22 mouse cellular contexts compared by ENCODE assay signal in genomic region chr1:69656047-69656782, GRCm38 (mm10). TPM values are rescaled to one million over a fixed set of nuclear protein-coding genes. Genes with fewer than 3 reads are reported as not detected.
DNase-seq lines count a peak whose midpoint lies in the region; ATAC-seq and TF ChIP-seq lines count a peak whose summit lies in the region.
"Had no signal": no experiment of that assay in that cellular context is flagged by ENCODE, and none has a peak within 500 bp of the region (broad histone marks: within the 10 kb centered on the region; RNA-seq: fewer than 3 reads in every experiment).

No protein-coding gene starts in this region.

- H3K4me1 ChIP-seq in megakaryocyte, embryonic 14.5 days, result peaks cover 66% of the 10 kb centered on the region
- 0 out of 2 replicates have a peak, but pooled peaks cover 3% of the 10 kb centered on the region for H3K4me1 ChIP-seq in intestine, embryonic 15.5 days (replicated peaks)
- H3K4me1 ChIP-seq in liver, postnatal 0 days (ENCODE audit: insufficient read depth), result no peaks in the 10 kb centered on the region; the same call in 1 of the 2 replicates
- H3K4me1 ChIP-seq in kidney, adult 2 months (ENCODE audit: control insufficient read depth, insufficient read depth, low read length), result no peaks in the 10 kb centered on the region
- H3K4me1 ChIP-seq: embryonic facial prominence, embryonic 15.5 days had no signal

- H3K27ac ChIP-seq in gastrocnemius, adult 2 months, result peak overlapping the region; percentile 83
- H3K27ac ChIP-seq in intestine, embryonic 15.5 days, result no peak overlapping the region
- H3K27ac ChIP-seq in liver, postnatal 0 days (ENCODE audit: low read depth), result no peak overlapping the region
- H3K27ac ChIP-seq in kidney, adult 2 months (ENCODE audit: insufficient read depth, low read depth, low read length), result no peak overlapping the region
- H3K27ac ChIP-seq: embryonic facial prominence, embryonic 10.5 days; embryonic facial prominence, embryonic 15.5 days; forebrain, embryonic 12.5 days; heart, embryonic 15.5 days; hindbrain, embryonic 12.5 days; kidney, postnatal 0 days; midbrain, embryonic 12.5 days; neural tube, embryonic 15.5 days had no signal

- H3K27me3 ChIP-seq in megakaryocyte, embryonic 14.5 days (replicated peaks), result no peaks in the 10 kb centered on the region
- H3K27me3 ChIP-seq in intestine, embryonic 15.5 days (replicated peaks), result no peaks in the 10 kb centered on the region
- no peaks in the 10 kb centered on the region for H3K27me3 ChIP-seq in liver, postnatal 0 days (ENCODE audit: insufficient read depth, low read length)
- H3K27me3 ChIP-seq in kidney, adult 2 months (replicated peaks; ENCODE audit: control insufficient read depth, insufficient read depth, low read length), result no peaks in the 10 kb centered on the region
- H3K27me3 ChIP-seq: embryonic facial prominence, embryonic 15.5 days; forebrain, embryonic 12.5 days; heart, embryonic 15.5 days; hindbrain, embryonic 12.5 days; midbrain, embryonic 12.5 days; neural tube, embryonic 15.5 days; Patski had no signal

- no peaks in the 10 kb centered on the region for H3K9me3 ChIP-seq in megakaryocyte, embryonic 14.5 days
- no peaks in the 10 kb centered on the region for H3K9me3 ChIP-seq in intestine, embryonic 15.5 days
- H3K9me3 ChIP-seq in liver, postnatal 0 days (ENCODE audit: low read length), result no peaks in the 10 kb centered on the region
- H3K9me3 ChIP-seq: embryonic facial prominence, embryonic 10.5 days; embryonic facial prominence, embryonic 15.5 days; forebrain, embryonic 12.5 days; heart, embryonic 15.5 days; hindbrain, embryonic 12.5 days; midbrain, embryonic 12.5 days; neural tube, embryonic 15.5 days had no signal

- 49% methylated on average over 5 of the region's 5 CpGs for WGBS in intestine, embryonic 15.5 days
- WGBS in liver, postnatal 0 days (ENCODE audit: insufficient replicate concordance), result 47% methylated on average over 5 of the region's 5 CpGs
- 67% methylated on average over 5 of the region's 5 CpGs for WGBS in kidney, adult 2 months

- H3K9ac ChIP-seq in intestine, embryonic 15.5 days, result no peak overlapping the region
- H3K9ac ChIP-seq in liver, postnatal 0 days (replicated peaks), result no peak overlapping the region
- H3K9ac ChIP-seq: embryonic facial prominence, embryonic 15.5 days; forebrain, embryonic 12.5 days; heart, embryonic 15.5 days; hindbrain, embryonic 12.5 days; lung, embryonic 14.5 days; midbrain, embryonic 12.5 days; neural tube, embryonic 15.5 days had no signal

- no peak for DNase-seq in gastrocnemius, adult 2 months
- DNase-seq in gastrocnemius, postnatal 14 days, result no peak
- no peak for DNase-seq in liver, postnatal 0 days
- DNase-seq in kidney, adult 2 months, result no peak
- DNase-seq: cerebellum, adult 11-12 months; lung, postnatal 14 days; retina, postnatal 1 day; right cerebral cortex, postnatal 14 days had no signal

- no peak for TF ChIP-seq EP300 in liver, postnatal 0 days (IDR thresholded peaks at IDR 0.05; ENCODE audit: low read depth)

- no peaks in the 10 kb centered on the region for H3K36me3 ChIP-seq in megakaryocyte, embryonic 14.5 days (replicated peaks; ENCODE audit: low read length)
- no peaks in the 10 kb centered on the region for H3K36me3 ChIP-seq in intestine, embryonic 15.5 days
- no peaks in the 10 kb centered on the region for H3K36me3 ChIP-seq in liver, postnatal 0 days (replicated peaks; ENCODE audit: insufficient read depth, low read length)
- H3K36me3 ChIP-seq in kidney, adult 2 months (ENCODE audit: control insufficient read depth, insufficient read depth, low read length), result no peaks in the 10 kb centered on the region
- H3K36me3 ChIP-seq: embryonic facial prominence, embryonic 10.5 days; embryonic facial prominence, embryonic 15.5 days; forebrain, embryonic 12.5 days; heart, embryonic 15.5 days; hindbrain, embryonic 12.5 days; midbrain, embryonic 12.5 days; neural tube, embryonic 15.5 days had no signal

- intact Hi-C loops in gastrocnemius, adult 2 months (cut with DNase I), result loop anchor here (10.0 kb wide), 1 partner anchor 151 kb away; no protein-coding TSS in a partner anchor
- intact Hi-C loops in gastrocnemius, postnatal 14 days (cut with DNase I; ENCODE audit: low total_unique reads), result no loop called here

- no peak overlapping the region; the same call in 1 of the 2 replicates for H3K4me3 ChIP-seq in gastrocnemius, adult 2 months
- H3K4me3 ChIP-seq in megakaryocyte, embryonic 14.5 days (replicated peaks), result peak overlapping the region; percentile 28
- no peak overlapping the region for H3K4me3 ChIP-seq in intestine, embryonic 15.5 days (replicated peaks)
- no peak overlapping the region for H3K4me3 ChIP-seq in liver, postnatal 0 days (ENCODE audit: low read depth, low read length)
- no peak overlapping the region for H3K4me3 ChIP-seq in kidney, adult 2 months (ENCODE audit: insufficient read depth, low read depth, low read length)
- H3K4me3 ChIP-seq: embryonic facial prominence, embryonic 10.5 days; embryonic facial prominence, embryonic 15.5 days; forebrain, embryonic 12.5 days; heart, embryonic 15.5 days; hindbrain, embryonic 12.5 days; midbrain, embryonic 12.5 days; neural tube, embryonic 15.5 days had no signal

- no peak for ATAC-seq in megakaryocyte, adult 5-6 weeks (ENCODE audit: poor library complexity, severe bottlenecking)
- ATAC-seq in intestine, embryonic 15.5 days, result peak; percentile 83
- no peak for ATAC-seq in liver, postnatal 0 days
- no peak for ATAC-seq in granulocyte monocyte progenitor cell, adult 5-6 weeks (replicated peaks; ENCODE audit: poor library complexity, severe bottlenecking)
- ATAC-seq: Patski had no signal

- no peak for TF ChIP-seq CTCF in gastrocnemius, adult 2 months (IDR thresholded peaks at IDR 0.05)
- TF ChIP-seq CTCF in liver, postnatal 0 days (IDR thresholded peaks at IDR 0.05; ENCODE audit: low read depth), result no peak
- no peak for TF ChIP-seq CTCF in kidney, adult 2 months (conservative IDR thresholded peaks at IDR 0.05; ENCODE audit: insufficient read depth, insufficient read length, low read depth, low read length)

- H3K4me2 ChIP-seq in intestine, embryonic 15.5 days (replicated peaks), result no peak overlapping the region
- H3K4me2 ChIP-seq in liver, postnatal 0 days (ENCODE audit: low read depth, low read length), result 0 out of 2 replicates have a peak overlapping the region, but pooled peaks have one; percentile 57
- H3K4me2 ChIP-seq: embryonic facial prominence, embryonic 15.5 days; forebrain, embryonic 12.5 days; hindbrain, embryonic 12.5 days; lung, embryonic 14.5 days; midbrain, embryonic 12.5 days had no signal

- no peak for TF ChIP-seq POLR2A in kidney, adult 2 months (IDR thresholded peaks at IDR 0.05; ENCODE audit: low read depth, low read length)

RNA-seq across cellular contexts. Expression of gene Ikzf2, which starts 30.8 kb away (rescaled TPM):
- 10 to 100 TPM; 15.0 to 24.4 TPM for total RNA-seq in gastrocnemius, adult 2 months (2021)
- total RNA-seq in gastrocnemius, postnatal 14 days (2021), result 1 to 10 TPM; 7.2 to 7.4 TPM
- 1.7 TPM in 1 of 2 replicates, not detected in the other for polyA plus RNA-seq in megakaryocyte, embryonic 14.5 days (2012; ENCODE audit: insufficient read depth, low replicate concordance)
- total RNA-seq in megakaryocyte, adult 5-6 weeks (2015), result 6.7 and 10.8 TPM in 2 replicates
- total RNA-seq in megakaryocyte, adult 5-6 weeks (2017), result 6.8 and 8.8 TPM in 2 replicates
- polyA plus RNA-seq in intestine, embryonic 15.5 days (2015; fragmentation: Nextera tagmentation; extraction: Ambion mirVana), result 2.2 and 2.5 TPM in 2 replicates
- 0.33 and 0.56 TPM in 2 replicates for polyA plus RNA-seq in liver, postnatal 0 days (2015; fragmentation: Nextera tagmentation; extraction: Ambion mirVana)
- 11.9 and 15.3 TPM in 2 replicates for total RNA-seq in granulocyte monocyte progenitor cell, adult 5-6 weeks (2014; fragmentation: Nextera tagmentation)
- total RNA-seq in granulocyte monocyte progenitor cell, adult 5-6 weeks (2017), result 13.0 and 14.8 TPM in 2 replicates
- 0.75 and 1.5 TPM in 2 replicates for polyA plus RNA-seq in kidney, adult 2 months (2012; rRNA removed)
